Mouse (Mus musculus) Muller cell, postnatal 12 days (primary cell): ENCODE measurements around the gene Filip1l.

Experiments
- DNase-seq: peaks from one replicate; pipeline ENCODE4 v3.0.0-alpha.2; 2015; ENCODE audit errors: inconsistent ontology term

The Filip1l gene

GRCm38 (mm10) chr16:57437523-57438287 is 84.8 kb downstream of the Filip1l start:
- peak; percentile 49 for DNase-seq

DNA sequence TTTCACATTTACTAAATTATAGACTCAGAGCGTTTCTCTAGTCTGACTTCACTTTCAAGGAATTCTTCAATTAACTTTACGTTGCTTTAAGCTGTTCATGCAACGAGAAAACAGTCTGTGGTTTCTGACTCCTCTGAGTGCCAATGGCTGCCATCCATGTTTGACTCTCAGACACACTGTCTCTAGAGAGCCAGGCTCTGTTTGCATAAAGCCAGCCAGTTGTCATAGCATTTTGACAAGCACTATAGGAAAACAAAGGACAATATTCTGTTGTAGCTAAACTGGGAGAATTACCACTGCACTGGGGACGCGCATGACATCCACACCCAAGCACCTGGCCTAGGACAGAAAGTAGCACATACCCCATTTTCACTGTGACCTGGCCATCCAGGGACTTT is 85.4 kb downstream of the Filip1l start:
- DNase-seq, result peak; percentile 68

GRCm38 (mm10) chr16:57439206-57439605 is 86.3 kb downstream of the Filip1l start:
- DNase-seq, result no peak

DNA sequence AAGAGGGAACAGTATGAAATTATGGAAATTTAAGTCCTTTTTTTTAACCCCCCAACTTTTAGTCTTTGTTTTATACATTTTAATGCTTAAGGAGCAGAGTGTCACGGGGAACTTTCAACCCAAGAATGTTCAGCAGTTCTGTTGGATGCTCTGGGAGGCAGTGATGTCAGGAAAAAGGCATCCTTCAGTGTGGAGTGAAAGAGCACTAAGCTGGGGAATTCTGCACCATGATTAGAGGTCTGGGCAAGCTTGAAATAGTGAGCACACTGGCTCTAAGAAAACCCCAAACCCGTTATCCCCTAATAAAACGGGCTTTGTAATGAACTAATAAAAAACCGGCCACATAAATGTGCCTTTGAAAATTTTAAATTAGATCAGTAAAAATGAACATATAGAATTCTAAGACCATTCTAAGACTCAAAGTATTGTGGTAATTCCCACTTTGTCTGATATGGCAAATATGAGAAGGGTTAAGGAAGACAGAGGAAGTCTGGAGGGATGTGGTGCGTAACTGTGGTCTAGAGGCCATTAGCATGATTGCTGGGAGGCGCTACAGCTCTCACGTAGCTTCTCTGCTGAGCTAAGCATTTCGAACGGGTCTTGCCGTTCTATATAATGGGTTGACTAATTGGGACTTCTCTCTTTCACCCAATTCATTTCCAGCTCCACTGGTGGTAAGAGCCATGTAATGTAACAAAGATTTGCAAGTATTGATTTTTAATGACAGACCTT is 88.0 kb downstream of the Filip1l start:
- DNase-seq, result no peak

DNA sequence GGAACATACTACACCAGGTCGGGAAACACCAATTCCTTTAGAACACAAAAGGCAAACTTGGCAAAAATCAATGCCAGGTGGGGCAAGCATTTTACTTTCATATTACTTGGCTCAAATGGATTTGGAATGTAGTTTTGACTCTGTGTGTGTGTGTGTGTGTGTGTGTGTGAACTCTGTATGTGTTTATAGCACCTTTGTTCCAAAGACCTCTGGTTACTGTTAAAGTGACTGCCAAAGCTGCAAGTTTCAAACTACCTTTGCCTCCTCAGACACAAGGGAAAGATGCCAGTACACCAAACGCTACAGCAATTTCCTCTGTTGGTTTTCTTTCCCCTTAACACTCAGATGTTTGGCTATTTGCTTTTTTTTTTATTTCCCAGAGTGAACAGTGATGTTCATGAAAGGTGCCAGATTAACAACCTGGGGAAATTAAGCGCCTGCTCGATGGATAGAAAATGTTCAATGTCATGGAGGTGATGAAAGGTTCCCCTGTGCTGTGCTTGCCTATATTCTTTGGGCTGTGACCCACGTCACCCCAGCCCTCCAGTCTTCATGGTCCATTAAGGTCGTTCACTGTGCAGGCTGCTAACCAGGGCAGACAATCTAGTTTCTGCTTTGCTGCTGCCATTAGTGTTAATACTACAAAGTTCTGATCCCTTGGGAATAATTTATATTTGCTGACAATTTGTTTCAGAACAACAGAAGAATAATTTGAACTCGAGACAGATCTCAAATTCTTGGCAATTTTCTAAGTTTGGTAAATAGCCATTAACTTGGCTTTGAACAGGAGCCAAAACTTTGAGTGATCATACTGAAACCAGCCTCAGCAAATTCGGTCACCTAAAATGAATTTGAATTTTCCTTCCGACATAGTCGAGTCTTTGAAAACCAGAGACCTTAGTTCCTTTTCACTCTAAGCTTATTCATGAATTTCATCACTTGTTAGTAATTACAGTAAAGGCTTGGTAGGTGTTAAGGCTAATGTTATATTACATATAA is 92.5 kb downstream of the Filip1l start:
- DNase-seq, result peak; percentile 63

DNA sequence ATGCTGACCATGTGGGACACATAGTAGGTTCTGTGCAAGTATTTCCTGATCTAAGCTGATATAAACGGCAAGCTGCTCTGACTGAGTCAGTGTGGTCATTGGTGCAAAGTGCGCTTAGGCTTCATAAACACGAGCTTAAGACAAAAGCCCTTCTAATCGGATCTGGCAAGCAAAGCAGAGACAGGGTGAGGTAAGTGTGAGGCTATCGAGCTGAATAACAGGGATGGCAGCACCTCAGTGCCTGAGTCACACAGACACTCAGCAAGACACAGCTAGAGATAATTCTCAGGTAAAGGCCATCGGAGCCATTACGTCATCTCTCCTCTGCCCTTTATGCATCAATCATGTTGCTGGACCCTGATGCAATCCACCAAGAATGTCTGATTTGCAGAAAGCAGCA is 100.1 kb downstream of the Filip1l start:
- peak; percentile 57 for DNase-seq

DNA sequence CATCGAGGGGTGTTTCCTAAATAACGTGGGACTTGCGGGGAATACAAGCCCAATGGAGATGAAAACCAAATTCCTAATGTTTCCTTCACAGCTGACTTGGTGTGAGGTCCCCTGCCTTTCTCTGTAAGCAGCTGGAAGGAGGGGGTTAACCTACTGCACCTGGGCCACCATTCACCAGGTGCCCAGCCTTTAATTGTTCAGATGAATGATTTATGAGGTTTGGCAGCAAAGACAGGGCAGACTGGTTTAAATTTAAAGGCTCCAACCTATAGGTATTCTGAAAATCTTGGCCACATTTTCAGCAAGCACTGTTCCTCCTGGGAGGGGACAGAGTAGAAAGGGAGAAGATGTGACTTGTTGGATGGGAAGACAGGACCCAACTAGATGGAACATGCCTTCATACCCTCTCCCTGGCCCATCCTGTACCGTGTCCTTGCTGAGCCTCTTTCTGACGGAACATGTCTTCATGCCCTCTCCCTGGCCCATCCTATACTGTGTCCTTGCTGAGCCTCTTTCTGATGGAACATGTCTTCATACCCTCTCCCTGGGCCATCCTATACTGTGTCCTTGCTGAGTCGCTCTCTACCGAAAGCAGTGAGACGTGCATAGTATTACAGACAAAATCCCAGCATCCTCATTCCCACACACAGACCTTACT is 101.3 kb downstream of the Filip1l start:
- DNase-seq, result no peak

DNA sequence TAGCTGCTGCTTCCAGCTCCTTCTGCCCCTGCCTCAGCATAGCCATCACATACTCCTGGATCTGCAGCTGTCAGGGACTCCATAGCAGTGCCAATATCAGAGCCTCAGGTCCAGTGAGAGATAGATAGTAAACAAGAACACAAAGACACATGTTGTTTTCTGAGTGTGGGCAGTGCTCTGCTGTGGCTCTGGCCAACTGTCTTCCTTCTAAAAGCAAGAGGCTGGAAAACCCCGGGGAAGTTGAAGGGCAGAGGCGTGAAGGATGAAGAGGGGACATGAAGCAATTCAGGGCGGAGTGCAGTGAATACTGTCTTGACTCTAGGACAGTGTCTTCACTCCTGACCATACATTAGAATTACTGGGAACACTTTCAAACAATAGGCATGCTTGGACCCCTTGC is 102.7 kb downstream of the Filip1l start:
- DNase-seq, result no peak

- no peak for DNase-seq
These were observed 103.1 kb downstream of the Filip1l start for GRCm38 (mm10) chr16:57456003-57456402.

- no peak for DNase-seq
These were observed 112.6 kb downstream of the Filip1l start for GRCm38 (mm10) chr16:57465386-57465913.

DNA sequence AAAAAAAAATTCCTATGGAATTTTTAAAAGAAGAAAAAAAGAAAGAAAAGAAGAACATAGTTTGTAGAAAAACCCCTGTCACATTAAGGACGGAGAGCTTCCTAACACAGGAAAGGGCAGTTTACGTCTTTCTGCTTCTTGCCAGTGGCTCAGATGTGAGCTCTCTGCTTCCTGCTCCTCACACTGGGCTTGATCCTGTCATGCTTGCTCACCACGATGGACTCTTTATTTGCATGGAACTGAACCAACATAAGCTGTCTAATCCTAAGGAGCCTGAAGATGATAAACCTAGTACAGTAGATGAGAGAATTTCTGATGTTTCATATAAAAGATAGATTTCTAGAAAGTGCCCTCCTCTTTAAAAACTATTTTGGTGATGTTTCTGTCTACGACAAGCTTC is 116.4 kb downstream of the Filip1l start:
- no peak for DNase-seq

DNA sequence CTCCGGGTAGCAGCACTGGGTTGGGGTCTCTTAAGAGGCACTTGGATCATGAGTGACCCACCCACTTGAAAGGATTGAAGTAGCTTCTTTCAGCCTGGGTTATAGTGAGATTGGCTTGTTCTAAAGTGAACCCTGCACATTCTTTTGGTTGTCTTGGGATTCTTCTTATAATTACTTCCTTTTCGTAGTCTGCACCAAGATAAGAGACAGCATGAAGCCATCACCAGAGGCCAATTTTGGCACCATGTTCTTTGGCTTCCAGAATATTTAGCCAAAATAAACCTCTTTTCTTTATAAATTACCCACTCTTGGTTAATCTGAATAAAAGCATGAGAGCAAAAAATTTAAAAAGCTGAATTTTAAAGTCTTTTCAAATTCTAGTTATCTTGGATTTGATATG is 117.0 kb downstream of the Filip1l start:
- no peak for DNase-seq

GRCm38 (mm10) chr16:57470286-57470830 is 117.5 kb downstream of the Filip1l start:
- DNase-seq, result no peak

DNA sequence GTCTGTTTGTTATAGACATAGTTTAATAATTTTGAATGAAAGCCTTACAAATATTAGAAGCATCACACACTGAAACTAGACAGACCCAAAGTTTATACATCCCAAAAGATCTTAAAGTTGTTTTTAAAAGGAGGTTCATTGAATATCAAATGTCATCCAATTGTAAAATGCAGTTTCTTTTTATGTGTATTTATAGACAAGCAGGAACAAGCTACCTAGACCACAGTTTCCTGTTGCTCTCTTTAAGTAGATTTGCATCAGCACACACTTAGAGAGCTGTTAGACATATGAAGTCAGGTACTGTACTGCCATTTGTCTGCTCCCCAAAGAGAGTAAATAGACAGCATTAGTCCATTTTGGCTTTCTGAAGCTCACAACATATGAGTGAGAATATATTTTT is 118.2 kb downstream of the Filip1l start:
- DNase-seq, result no peak

DNA sequence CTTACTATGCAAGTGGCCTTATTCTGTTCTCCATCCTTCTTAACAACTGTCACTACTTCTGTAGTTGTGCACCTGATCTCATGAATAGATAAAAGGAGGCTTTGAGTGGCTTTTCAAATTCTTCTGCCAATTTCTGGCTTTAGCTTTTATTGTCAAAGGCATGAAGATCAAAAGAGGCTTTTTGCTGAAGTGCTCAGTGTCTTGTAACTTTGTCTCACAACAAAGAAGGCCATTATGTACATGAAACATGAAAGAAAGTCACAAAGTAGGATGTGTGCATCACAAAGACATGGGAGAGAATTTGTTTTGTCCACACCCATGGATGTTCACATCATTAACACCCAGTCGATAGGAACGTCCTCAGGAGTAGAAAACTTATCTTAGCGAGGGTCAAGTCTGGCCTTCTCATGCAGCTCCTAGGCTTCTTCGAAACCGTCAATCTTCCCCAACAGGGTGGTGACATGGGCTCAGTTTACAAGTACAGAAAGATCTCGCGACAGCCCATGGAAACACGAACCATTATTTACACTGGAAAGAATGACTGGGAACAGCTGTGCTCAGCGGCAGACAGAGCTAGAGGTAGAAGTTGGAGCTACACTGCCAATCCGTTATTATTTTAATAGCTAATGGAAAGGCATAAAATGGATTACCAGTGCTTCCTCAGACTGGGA is 120.7 kb downstream of the Filip1l start:
- no peak for DNase-seq

GRCm38 (mm10) chr16:57478451-57478850 is 125.6 kb downstream of the Filip1l start:
- DNase-seq, result no peak

DNA sequence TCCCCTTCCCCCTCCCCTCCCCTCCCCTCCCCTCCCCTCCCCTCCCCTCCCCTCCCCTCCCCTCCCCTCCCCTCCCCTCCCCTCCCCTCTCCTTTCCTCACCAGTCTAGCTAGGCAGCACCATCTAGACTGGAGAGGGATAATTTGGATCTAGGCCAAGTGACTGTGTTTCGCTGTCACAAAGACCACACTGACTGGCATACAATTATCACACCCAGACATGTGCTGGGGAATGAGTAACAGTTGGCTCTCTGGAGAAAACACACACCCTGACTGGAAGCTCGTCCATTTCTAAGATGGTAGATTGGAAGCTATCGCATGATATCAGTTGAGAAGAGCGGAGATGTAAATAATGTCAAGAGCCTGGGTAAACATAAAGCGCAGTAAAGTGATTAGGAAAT is 126.9 kb downstream of the Filip1l start:
- no peak for DNase-seq

- no peak for DNase-seq
These were observed 129.4 kb downstream of the Filip1l start for GRCm38 (mm10) chr16:57482264-57482663.

GRCm38 (mm10) chr16:57482911-57483310 is 130.0 kb downstream of the Filip1l start:
- peak; percentile 47 for DNase-seq

GRCm38 (mm10) chr16:57483503-57483902 is 130.6 kb downstream of the Filip1l start:
- DNase-seq, result no peak
